Mouse (Mus musculus) kidney, adult 9 months (tissue): Measurements from ENCODE around the gene Foxa3.

Source experiments
- DNase-seq: peaks from one replicate; pipeline ENCODE4 v3.0.0; 2022

The Foxa3 gene

GRCm38 (mm10) chr7:18998835-18999234 lies 24.5 kb downstream of the Foxa3 start:
- no peak for DNase-seq

- no peak for DNase-seq
Measured at GRCm38 (mm10) chr7:18993036-18993435, 30.3 kb downstream of the Foxa3 start.

GRCm38 (mm10) chr7:18992294-18992675 lies 31.1 kb downstream of the Foxa3 start:
- no peak for DNase-seq

GRCm38 (mm10) chr7:18991660-18992293 lies 31.6 kb downstream of the Foxa3 start:
- no peak for DNase-seq

- peak; percentile 100 for DNase-seq
Measured at GRCm38 (mm10) chr7:18990601-18991295, 32.6 kb downstream of the Foxa3 start, which contains the start of gene Mypop. Mypop (plus strand) TSS chr7:18991245.

- no peak for DNase-seq
Measured at GRCm38 (mm10) chr7:18989995-18990394, 33.3 kb downstream of the Foxa3 start.

GRCm38 (mm10) chr7:18988780-18989179 lies 34.6 kb downstream of the Foxa3 start:
- no peak for DNase-seq

- DNase-seq: no peak
Measured at GRCm38 (mm10) chr7:18987747-18988146, 35.6 kb downstream of the Foxa3 start.

GRCm38 (mm10) chr7:18987100-18987499 lies 36.2 kb downstream of the Foxa3 start, which contains the start of gene Nanos2:
Nanos2 (plus strand) TSS chr7:18987400.
- no peak for DNase-seq

- DNase-seq: no peak
Measured at GRCm38 (mm10) chr7:18986503-18986902, 36.8 kb downstream of the Foxa3 start.

GRCm38 (mm10) chr7:18978381-18978780 lies 45.0 kb downstream of the Foxa3 start:
- no peak for DNase-seq

- DNase-seq: no peak
Measured at GRCm38 (mm10) chr7:18970956-18971355, 52.4 kb downstream of the Foxa3 start.

GRCm38 (mm10) chr7:18967603-18968002 lies 55.7 kb downstream of the Foxa3 start:
- DNase-seq: no peak

- DNase-seq: no peak
Measured at GRCm38 (mm10) chr7:18965312-18965711, 58.0 kb downstream of the Foxa3 start.

GRCm38 (mm10) chr7:18963294-18963843 lies 60.0 kb downstream of the Foxa3 start:
- DNase-seq: no peak
